Mouse (Mus musculus) forebrain, embryonic 16.5 days (tissue): ENCODE results near the gene Stard13. TPM values are rescaled to one million over a fixed set of nuclear protein-coding genes. Genes with fewer than 3 reads are reported as not detected.

Experiments
- ATAC-seq: fragments of 200-750 bp; cut with Nextera tagmentation; 2 replicates; pipeline ENCODE4 v1.8.0; 2017; ENCODE audit warnings: mild to moderate bottlenecking, moderate library complexity
- H3K27ac ChIP-seq: fragments of 300-500 bp; sonication (generic); 2 replicates; pipeline ENCODE4 v1.5.1; 2014; ENCODE audit warnings: low read length, control low read depth
- H3K27me3 ChIP-seq: fragments of 300-500 bp; sonication (generic); replicated peaks from 2 replicates; pipeline ENCODE4 v1.6.1; 2014; ENCODE audit warnings: low read length; ENCODE audit not compliant: control insufficient read depth, insufficient read depth
- H3K36me3 ChIP-seq: fragments of 300-500 bp; sonication (generic); 2 replicates; pipeline ENCODE4 v1.6.1; 2014; ENCODE audit not compliant: control insufficient read depth, insufficient read depth
- H3K4me1 ChIP-seq: fragments of 300-500 bp; sonication (generic); replicated peaks from 2 replicates; pipeline ENCODE4 v1.6.1; 2014; ENCODE audit warnings: low read length; ENCODE audit not compliant: control insufficient read depth, insufficient read depth
- H3K4me2 ChIP-seq: fragments of 300-500 bp; sonication (generic); 2 replicates; pipeline ENCODE4 v1.6.1; 2014; ENCODE audit warnings: mild to moderate bottlenecking, low read length, control low read depth
- H3K4me3 ChIP-seq: fragments of 300-500 bp; sonication (generic); replicated peaks from 2 replicates; pipeline ENCODE4 v1.5.1; 2014; ENCODE audit warnings: mild to moderate bottlenecking, low read length, control low read depth
- H3K9ac ChIP-seq: fragments of 300-500 bp; sonication (generic); replicated peaks from 2 replicates; pipeline ENCODE4 v1.6.1; 2014; ENCODE audit warnings: low read depth, low read length, control low read depth
- H3K9me3 ChIP-seq: fragments of 300-500 bp; sonication (generic); 2 replicates; pipeline ENCODE4 v1.6.1; 2016; ENCODE audit warnings: low read length; ENCODE audit not compliant: control insufficient read depth
- WGBS: fragments of 180-500 bp; shearing (Covaris S2); extraction: QIAGEN DNeasy Blood & Tissue Kit; methylation state at CpG from one replicate; pipeline ENCODE4 v1.1.7; 2014; 5-methylcytosine and 5-hydroxymethylcytosine counted together
- polyA plus RNA-seq: library from polyadenylated mRNA; unstranded; fragments of >200 nt; fragmentation: Nextera tagmentation; extraction: Ambion mirVana; gene quantifications from 2 replicates; pipeline ENCODE4 v1.2.1, GENCODE M21; 2015

Gene Stard13
- polyA plus RNA-seq, 1 experiment from 2014 or later = 3.5 TPM

DNA sequence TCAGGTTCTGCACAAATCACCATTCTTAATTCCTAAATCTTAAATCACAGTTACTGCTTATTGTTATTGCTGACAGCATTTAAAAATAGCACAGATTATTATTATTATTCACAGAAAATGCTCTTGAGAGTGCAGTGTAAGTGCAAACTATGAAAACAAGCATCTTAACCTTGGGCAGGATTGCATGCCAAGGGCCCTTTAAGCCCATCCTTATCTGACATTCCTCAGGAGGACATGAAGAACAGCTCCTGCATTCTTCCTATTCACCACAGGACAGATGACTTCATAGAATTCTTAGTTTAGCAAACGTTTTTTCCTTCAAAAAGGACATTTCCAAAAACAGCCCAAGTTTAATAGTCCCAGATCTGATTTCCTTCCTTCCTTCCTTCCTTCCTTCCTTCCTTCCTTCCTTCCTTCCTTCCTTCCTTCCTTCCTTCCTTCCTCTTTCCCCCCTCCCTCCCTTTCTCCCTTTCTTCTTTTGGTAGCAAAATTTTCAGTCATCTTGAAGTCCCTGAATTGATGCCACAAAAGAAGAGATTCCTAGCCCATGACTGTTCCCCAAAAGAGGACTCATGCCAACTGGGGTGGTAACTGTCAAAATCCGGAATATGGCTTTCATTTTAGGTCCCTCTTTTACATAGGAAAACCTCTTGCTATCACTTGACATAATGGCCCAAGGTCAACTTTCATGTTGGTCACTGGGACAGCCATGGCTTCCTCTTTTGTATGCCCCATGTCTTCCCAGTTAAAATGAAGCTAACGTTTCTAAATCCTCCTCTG lies 140.6 kb downstream of the Stard13 start:
- WGBS = 75% methylated on average over 3 of the region's 3 CpGs

DNA sequence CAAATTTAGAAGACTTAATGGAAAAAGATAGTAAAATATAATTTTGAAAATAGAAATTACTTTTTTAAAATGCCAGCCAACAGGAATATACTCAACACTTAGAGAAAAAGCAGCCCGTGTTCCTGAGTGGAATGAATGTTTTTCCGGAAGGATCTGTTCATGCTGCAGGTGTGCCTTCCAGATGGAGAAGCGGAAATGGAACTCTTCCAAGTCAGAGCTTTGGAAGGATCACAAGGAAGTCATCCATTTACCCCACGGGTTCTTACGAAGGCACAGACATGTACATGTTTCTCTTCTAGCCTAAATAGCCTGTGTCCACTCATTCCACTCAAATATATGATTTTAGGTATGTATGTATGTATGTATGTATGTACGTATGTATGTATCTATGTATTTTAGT lies 142.6 kb downstream of the Stard13 start:
- Histone ChIP-seq H3K4me2 (no peak overlapping the region), H3K9me3 (no peaks in the 10 kb centered on the region), H3K27me3 (no peaks in the 10 kb centered on the region), H3K4me3 (no peak overlapping the region), H3K4me1 (no peaks in the 10 kb centered on the region; the same call in 1 of the 2 replicates), H3K36me3 (no peaks in the 10 kb centered on the region), H3K9ac (no peak overlapping the region), H3K27ac (no peak overlapping the region)
- no peak for ATAC-seq
- WGBS = 79% methylated on average over 6 of the region's 6 CpGs

More for the DNA sequence above, 140.6 kb downstream of the Stard13 start:
- Histone ChIP-seq H3K27ac (no peak overlapping the region), H3K9ac (no peak overlapping the region), H3K36me3 (no peaks in the 10 kb centered on the region), H3K27me3 (no peaks in the 10 kb centered on the region), H3K4me3 (no peak overlapping the region), H3K4me2 (no peak overlapping the region), H3K4me1 (no peaks in the 10 kb centered on the region; the same call in 1 of the 2 replicates), H3K9me3 (no peaks in the 10 kb centered on the region)
- no peak for ATAC-seq

DNA sequence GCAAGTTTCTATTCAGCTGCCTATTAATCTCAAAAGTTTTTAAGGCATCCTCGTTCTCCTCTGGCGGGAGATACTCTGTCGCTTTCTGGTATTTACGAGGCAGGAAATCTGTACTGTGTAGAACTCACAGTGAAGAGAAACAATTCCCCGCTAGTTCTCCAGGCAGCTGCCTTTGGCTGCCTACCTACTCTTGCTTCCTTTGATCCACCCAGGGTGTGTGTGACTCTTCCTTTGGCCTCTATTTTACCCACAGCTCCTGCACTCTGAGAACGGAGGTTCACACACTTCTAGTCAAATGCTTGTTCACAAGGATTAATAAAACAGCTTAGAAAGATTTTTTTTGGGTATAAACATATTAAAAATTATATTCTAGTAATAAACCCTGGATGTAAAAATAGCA lies 144.4 kb downstream of the Stard13 start:
- Histone ChIP-seq H3K27me3 (no peaks in the 10 kb centered on the region), H3K4me3 (no peak overlapping the region), H3K9me3 (no peaks in the 10 kb centered on the region), H3K9ac (no peak overlapping the region), H3K4me1 (no peaks in the 10 kb centered on the region; the same call in 1 of the 2 replicates), H3K36me3 (no peaks in the 10 kb centered on the region), H3K4me2 (no peak overlapping the region), H3K27ac (no peak overlapping the region)
- no peak for ATAC-seq
- WGBS = 43% methylated on average over 6 of the region's 6 CpGs

DNA sequence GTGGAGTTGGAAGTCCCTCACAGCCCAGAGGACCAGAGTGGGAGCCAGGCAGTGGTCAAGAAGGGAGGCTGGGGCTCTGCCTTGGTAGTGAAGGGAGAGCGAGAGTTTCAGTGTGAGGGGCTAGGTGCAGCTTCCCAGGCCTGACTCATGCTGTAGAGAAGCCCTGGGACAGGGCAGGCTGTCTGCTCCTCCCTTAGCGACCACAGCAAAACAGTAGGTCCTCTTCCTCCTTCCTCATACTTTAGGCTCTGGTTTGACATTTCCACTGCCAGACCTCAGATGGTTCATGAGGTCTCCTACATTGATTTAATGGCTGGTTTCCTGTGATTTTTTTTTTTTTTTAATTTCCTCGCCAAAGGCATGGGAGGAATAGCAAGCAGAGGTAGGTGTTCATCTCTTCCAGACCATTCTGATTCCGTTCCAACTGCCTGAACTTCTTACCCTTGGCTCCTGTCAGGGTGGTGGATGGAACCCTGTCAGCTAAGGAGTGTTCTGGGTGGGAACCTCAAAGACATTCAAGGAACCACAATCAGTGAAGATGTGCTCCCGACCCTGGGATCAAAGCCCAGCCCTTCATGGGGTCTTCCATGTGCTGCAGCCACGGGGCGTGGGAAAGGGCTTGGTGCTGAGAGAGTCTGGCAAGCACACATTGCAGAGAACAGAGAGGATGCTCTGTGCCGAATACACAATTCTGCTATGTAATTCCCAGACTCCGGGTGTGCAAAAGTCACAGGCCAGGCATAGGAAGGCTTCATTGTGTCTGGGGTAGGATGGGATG lies 147.0 kb downstream of the Stard13 start:
- 84% methylated on average over 9 of the region's 9 CpGs for WGBS
- Histone ChIP-seq H3K27me3 (no peaks in the 10 kb centered on the region), H3K4me3 (no peak overlapping the region), H3K27ac (no peak overlapping the region), H3K4me1 (no peaks in the 10 kb centered on the region; the same call in 1 of the 2 replicates), H3K9ac (no peak overlapping the region), H3K9me3 (no peaks in the 10 kb centered on the region), H3K4me2 (no peak overlapping the region), H3K36me3 (no peaks in the 10 kb centered on the region)
- ATAC-seq = no peak

DNA sequence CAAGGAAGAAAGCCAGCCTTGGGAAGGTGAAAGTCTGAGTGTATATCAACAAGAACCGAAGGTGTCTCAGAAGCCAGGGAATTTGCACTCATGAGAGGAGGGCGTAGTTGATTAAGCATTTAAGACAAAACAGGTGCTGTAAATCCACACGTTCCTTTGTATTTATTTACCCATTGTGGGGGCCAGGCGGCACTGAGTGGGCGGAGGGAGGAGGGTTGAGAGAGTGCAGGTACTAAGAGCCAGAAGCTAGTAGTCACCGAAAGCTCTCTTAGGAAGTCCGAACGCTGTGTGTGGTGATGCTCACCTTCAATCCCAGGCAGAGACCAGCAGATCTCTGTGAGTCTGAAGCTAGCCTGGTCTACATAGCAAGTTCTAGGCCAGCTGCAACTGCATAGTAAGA lies 147.9 kb downstream of the Stard13 start:
- Histone ChIP-seq H3K9ac (no peak overlapping the region), H3K9me3 (no peaks in the 10 kb centered on the region), H3K27me3 (no peaks in the 10 kb centered on the region), H3K36me3 (no peaks in the 10 kb centered on the region), H3K4me3 (no peak overlapping the region), H3K4me1 (no peaks in the 10 kb centered on the region; the same call in 1 of the 2 replicates), H3K4me2 (no peak overlapping the region), H3K27ac (no peak overlapping the region)
- 79% methylated on average over 8 of the region's 8 CpGs for WGBS
- ATAC-seq = no peak

DNA sequence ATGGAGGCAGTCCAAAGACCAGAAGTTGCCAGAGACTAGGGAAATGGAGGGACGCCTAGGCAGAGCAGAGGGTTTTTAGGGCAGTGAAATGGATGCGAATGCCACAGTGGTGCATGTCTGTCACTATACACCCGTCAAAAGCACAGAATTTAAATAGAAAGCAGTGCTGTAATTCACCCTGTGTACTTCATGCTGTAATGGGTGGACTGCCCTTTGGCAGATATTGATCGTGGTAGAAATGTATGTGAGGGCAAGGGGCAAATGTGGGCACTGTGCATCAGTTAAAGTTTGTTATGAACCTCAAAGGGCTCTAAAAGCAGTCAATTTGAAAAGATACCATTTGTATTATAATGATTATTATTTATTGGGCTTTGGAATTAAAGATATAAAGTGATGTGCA lies 153.4 kb downstream of the Stard13 start:
- ATAC-seq = no peak
- WGBS = 69% methylated on average over 4 of the region's 4 CpGs

DNA sequence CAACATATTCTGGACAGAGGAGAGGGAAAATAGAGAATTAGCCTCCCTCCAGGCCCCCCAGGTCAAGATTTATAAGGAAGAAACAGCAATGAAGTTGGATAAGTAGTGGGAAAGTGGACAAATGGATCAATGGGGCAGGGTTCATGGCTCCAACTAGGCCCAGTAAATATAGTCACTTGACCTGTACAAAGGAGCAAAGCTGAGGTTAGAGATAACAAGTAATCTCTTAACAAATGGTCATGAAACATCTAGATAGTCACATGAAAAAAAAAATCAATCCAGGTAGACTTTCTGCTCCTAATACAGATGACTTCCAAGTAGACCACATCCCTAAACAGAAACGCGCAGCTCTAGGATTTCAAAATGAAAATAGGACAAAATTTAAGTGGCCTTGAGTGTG lies 155.7 kb downstream of the Stard13 start:
- Histone ChIP-seq H3K4me1 (no peaks in the 10 kb centered on the region), H3K9ac (no peak overlapping the region), H3K36me3 (no peaks in the 10 kb centered on the region), H3K4me3 (no peak overlapping the region), H3K27ac (no peak overlapping the region), H3K27me3 (no peaks in the 10 kb centered on the region), H3K9me3 (no peaks in the 10 kb centered on the region), H3K4me2 (no peak overlapping the region)
- WGBS = 98% methylated on average over 2 of the region's 2 CpGs
- no peak for ATAC-seq

More for the DNA sequence above, 153.4 kb downstream of the Stard13 start:
- Histone ChIP-seq H3K27ac (no peak overlapping the region), H3K4me3 (no peak overlapping the region), H3K9me3 (no peaks in the 10 kb centered on the region), H3K36me3 (no peaks in the 10 kb centered on the region), H3K27me3 (no peaks in the 10 kb centered on the region), H3K9ac (no peak overlapping the region), H3K4me1 (no peaks in the 10 kb centered on the region), H3K4me2 (no peak overlapping the region)

DNA sequence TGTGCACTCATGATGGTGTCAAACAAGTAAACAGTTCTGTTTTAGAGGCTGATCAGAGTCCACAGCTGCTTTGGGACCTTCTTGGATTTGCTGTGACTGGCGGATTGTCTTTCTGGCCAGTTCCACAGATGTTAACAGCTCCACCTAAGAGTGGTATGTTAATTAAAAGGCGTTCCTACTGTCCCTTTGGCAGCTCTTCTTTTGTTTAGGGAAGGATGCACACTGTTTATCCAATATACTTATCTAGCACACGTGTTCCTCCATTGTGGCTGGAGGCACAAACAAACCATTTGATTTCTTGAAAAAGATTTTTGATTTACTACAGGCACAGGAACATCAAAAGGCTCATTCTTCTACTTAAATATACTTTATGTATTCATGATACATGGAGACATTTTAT lies 156.7 kb downstream of the Stard13 start:
- WGBS = 66% methylated on average over 3 of the region's 3 CpGs
- no peaks in the 10 kb centered on the region for H3K9me3 ChIP-seq
- no peak overlapping the region for H3K4me3 ChIP-seq
- no peak overlapping the region for H3K4me2 ChIP-seq
- no peaks in the 10 kb centered on the region for H3K4me1 ChIP-seq
- H3K9ac ChIP-seq = no peak overlapping the region
- no peaks in the 10 kb centered on the region for H3K27me3 ChIP-seq
- no peak for ATAC-seq
- no peaks in the 10 kb centered on the region for H3K36me3 ChIP-seq
- H3K27ac ChIP-seq = no peak overlapping the region

DNA sequence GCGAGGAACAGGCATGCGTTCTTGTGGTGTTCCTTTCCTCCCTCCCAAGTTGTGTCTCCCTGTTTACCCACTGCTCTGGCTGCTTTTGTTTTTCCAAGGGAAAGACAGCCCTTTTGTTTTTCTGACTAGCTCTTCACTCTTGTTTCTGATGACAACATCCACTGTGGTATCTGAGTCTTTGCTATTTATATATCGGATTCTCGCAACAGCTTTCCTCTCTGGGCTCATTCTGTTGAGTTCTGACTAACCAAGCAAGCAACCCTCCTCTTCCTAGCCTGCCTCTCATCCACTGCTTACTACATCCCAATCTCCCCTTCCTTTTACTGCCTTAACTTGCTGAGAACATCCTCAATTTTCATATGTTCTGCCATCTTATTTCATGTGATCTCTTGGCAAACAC lies 159.4 kb downstream of the Stard13 start:
- no peak overlapping the region for H3K4me2 ChIP-seq
- no peak overlapping the region for H3K27ac ChIP-seq
- no peak overlapping the region for H3K4me3 ChIP-seq
- ATAC-seq = no peak
- H3K9me3 ChIP-seq = no peaks in the 10 kb centered on the region
- H3K4me1 ChIP-seq = no peaks in the 10 kb centered on the region
- H3K27me3 ChIP-seq = no peaks in the 10 kb centered on the region
- H3K36me3 ChIP-seq = no peaks in the 10 kb centered on the region
- no peak overlapping the region for H3K9ac ChIP-seq
- 79% methylated on average over 4 of the region's 4 CpGs for WGBS
